Mouse (Mus musculus) heart, postnatal 0 days (tissue): ENCODE measurements at regions not wholly inside any gene's neighbourhood (a gene's known extent, or its start where the extent isn't known, plus 50 kb on each side); places are given as distances from the start of the nearest gene placed in this dataset.

Experiments used
- CTCF ChIP-seq: IDR thresholded peaks from 2 replicates; pipeline ENCODE4 v1.5.1; 2016; ENCODE audit warnings: antibody characterized with exemption, control low read depth, low read depth
- EP300 ChIP-seq: IDR thresholded peaks from 2 replicates; pipeline ENCODE4 v1.6.1; 2016; ENCODE audit warnings: antibody characterized with exemption, low read depth

GRCm38 (mm10) chr11:19829564-19830279, 94.5 kb upstream of the Spred2 start:
- TF ChIP-seq CTCF (no peak), EP300 (no peak)
